Mouse (Mus musculus) brain, adult 2 months (tissue): ENCODE data around the gene Tnrc6b.
"Not testable (repeated sequence)": the region's sequence is repeated elsewhere in the genome, so short reads cannot be mapped to it uniquely, and the experiment has no call there.

Experiments used
- DNase-seq: peaks from one replicate; pipeline ENCODE4 v3.0.0; 2011; ENCODE audit warnings: low read depth, low spot score

Gene Tnrc6b

DNA sequence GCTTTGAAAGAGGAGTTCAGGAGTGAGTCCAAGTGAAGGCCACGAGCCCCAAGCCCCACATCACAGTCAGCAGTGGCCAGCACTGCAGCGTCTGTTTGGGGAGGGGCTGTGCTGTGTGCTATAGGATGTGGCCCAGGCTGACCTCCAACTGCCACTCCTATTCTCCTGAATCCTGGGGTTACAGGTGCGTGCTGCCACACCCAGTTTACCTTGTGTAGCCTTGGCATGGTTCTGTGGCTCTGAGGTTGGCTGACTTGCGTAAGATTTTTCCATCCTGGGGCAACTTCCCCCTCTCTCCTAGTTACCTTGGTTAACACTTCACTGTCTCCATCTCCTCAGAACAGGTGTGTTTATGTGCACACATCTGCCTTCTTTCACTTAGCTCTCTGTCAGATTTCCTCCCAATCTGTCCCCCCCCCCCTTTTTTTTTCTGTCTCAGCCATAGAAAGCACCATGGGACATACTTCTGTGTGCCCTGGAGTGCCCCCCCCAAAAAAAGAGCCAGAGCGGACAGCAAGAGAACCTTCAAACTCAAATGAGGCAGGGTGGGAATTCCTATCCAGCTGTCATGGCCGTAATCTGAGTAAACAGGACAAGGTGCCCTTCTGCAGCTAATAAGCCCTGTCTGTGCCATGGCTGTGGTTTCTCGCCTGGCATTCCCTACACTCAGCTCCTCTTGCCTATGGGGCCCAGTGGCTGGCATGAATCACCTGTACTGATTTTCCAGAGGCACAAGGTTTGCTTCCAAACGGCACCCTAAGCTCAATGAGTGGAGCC is 9.4 kb upstream of the Tnrc6b start:
- DNase-seq, result no peak

DNA sequence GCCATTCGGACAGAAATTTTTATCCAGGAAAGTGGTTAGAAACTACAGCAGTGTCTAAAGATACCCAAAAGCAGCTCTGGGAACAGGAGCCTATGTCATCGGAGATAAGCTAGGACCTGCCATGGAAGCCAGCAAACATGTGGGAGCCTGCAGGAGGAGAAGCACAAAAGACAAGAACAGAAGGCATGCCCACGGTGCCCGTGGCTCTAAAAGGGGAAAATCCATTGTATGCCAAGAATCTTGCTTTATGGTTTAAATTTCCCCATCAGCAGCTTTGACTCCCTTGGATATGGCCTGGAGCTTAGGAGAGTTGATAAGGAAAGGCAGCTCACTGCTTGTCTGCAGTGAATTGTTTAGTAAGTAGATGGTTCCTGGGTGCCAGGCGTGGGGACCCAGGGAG is 8.2 kb upstream of the Tnrc6b start:
- DNase-seq, result peak; percentile 60

DNA sequence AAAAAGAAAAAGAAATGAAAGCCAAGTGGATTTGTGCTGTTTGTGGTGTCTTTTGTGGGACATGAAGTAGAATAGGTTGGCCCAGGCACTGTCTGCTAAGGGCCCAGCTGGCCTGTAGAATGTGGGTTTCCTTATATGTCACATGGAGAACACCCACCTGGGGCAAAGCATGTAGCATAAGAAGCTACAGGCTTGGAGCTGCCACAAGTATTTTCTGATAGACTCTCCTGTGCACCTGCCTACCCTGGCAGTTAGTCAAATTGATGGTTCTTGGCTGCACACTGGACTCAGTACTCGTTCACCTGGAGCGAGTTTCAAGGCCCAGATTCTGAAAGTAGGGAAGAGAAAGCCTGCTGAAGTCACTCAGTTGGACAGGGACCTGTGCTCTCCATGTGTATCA is 7.6 kb upstream of the Tnrc6b start:
- DNase-seq, result peak; percentile 27

DNA sequence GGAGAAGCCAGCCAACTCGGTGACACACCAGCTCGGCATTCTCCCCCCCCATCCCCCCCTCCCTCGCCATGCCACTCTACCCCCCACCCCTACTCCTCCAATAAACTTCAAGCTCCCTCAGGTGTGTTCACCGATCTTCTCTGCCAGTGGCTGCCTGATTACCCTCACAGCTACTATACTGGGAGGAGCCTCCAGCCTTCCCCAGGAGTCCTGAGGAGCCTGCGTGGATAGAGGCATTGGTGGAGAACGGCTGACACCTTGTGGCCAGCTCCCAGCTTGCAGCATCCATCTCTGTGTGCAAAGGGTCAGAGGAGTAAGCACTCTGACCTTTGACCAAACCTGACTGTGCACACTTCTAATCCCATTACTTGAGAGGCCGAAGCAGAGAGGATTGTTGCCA is 6.8 kb upstream of the Tnrc6b start:
- DNase-seq, result peak; percentile 95

DNA sequence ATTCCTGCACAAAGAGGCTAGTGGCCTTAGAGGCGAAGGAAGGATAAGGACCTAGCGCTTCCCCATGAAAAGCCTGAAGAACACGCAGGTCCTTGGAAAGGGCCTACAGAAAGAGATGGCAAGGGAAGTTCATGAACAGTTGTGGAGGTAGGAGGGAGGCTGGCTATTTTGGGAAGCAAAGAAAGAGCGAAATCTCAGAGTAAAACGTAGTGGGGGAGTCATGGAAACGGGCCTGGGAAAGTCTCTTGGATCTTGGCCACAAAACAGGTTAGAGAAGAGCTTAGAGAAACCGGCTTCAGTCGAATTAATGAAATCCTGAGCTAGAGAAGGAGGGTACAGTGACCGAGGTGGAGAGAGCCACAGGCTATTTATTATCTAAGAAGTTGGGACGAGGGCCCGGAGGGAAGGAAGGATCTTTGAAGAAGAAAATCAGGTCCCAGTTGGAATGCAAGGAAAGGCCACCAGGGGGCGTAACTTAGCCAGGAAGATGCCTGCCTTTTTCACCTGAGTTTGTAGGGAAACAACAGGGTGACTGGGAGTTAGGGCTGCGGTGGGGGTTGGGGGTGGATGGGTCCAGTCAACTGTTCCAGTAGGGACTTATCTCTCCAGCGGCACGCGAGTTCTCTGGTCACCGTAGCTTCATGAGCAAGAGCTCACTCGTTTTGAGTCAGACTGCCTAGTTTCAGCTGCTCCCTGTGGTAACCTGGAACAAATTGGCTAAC is 5.1 kb upstream of the Tnrc6b start:
- DNase-seq, result peak; percentile 94

DNA sequence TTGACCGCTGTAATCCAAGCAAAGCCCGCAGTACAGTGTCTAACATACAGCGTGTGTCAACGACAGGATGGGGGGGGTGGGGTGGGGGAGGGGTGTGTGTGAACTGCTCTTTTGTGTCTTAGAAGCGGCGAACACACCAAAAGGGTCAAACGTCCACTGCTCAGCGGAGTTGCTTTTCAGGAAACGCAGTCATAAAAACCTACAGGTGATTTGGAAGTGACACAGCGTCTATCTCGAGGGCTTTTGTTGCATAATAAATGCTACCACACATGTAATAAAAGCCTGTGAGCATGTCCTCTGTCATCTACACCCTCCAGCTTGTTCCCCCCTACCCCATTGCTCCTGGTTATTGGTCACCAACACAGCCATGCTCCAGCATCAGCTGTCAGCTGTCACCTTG is 4.5 kb upstream of the Tnrc6b start:
- peak; percentile 14 for DNase-seq

DNA sequence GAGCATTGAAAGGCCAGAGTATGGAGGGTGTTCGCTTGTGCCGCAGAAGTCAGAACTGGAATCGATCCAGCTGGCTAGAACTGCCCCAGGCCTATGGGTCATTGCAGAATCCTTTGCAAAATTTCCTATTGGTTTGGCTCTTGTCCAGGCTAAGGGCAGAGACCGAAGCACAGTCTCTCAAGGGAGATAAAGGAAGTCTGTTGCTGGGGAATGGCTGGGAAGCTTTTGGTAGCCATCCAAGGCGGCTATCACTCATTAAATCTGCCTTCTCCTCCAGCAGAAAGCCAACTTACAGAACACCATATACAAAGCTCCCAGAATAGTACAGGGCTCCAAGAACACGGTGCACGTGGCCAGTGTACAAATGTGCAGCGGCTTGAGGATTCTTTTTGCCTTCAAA is 4.0 kb upstream of the Tnrc6b start:
- DNase-seq, result peak; percentile 73

DNA sequence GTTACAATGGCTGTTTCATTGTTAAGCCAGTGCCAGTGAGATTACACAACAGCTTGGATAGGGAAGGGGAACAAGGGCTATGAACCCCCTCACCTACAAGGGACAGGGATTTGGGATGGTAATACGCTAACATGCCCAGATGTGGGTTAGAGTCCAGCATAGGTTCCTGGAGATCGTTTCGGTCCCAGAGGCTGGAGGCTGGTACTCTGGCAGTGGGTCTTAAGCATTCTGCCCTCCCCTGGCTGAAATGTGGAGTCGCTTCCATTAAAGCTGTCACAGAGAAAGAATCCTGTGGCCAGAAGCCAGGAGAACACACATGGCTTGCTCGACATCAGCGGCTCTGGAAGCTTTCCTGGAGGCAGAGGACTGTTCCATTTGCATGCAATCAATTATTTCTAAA is 1.5 kb upstream of the Tnrc6b start:
- peak; percentile 88 for DNase-seq

DNA sequence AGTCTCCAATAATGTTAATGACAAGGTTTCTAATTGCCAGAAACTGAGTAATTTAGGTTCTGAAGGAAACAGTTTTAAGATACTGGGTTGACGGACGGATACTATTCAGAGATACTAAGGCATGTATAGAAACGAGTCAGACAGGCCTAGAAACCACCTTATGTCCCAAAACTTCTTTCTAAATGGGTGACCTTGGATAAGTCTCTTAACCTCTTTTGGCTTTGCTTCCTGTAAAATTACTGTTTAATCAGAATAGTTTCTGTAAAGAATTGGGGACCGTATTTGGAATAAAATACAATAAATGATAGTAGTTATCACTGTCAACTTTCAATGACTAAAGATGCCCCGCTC is 881 bp upstream of the Tnrc6b start:
- DNase-seq, result no peak

DNA sequence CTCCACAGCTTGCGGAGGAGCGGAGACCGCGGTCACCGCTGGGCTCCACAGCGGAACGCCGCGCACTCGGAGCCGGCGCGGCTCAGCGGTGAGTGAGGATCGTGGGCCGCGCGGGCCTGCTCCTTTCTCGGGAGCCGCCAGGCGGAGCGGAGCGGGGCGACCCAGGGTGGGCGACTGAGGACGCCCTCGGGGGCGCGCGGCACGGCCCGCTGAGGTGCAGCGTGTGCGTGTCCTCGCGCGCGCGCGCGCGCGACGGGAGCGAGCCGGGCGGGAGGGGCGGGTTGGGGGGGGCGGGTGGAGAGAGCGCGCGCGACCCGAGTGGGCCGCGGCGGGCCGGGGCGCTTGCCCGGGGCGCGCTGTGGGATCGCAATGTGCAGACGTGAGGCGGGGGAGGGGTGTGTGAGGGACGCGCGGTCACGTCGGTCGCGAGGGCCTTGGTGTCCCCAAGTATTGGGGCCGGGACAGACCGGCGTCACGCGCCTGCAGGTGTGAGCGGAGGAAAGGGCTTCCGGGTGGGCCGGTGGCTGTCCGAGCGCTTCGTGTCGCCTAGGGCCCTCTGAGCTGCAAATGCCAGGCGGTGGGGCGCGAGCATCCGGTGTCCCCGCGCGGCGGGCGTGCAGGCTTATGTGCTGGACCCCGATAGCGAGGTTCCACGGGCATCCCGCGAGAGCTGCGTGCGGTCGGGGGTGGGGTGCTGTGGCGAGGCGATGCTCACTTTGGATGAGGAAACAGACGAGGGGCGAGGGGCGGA is 463 bp downstream of the Tnrc6b start:
- peak; percentile 70 for DNase-seq

DNA sequence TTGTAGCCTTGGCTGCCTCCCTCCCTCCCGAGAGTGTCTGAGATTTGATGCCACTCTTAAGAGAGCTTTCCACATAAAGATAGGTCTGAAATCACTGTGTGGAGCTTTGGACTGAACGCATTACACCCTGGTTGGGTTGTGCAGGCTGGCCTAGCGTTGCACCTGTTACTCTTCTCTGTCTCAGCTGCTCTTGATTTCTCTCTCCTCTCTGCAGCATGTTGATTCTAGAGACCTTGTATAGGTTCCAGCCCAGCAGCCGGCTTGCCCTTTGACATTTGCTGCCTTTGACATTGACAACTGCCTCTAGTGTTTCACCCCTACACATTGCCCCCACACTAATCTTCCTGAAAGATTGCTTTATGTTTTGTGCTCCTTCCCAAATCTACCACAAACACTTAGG is 3.2 kb downstream of the Tnrc6b start:
- no peak for DNase-seq

DNA sequence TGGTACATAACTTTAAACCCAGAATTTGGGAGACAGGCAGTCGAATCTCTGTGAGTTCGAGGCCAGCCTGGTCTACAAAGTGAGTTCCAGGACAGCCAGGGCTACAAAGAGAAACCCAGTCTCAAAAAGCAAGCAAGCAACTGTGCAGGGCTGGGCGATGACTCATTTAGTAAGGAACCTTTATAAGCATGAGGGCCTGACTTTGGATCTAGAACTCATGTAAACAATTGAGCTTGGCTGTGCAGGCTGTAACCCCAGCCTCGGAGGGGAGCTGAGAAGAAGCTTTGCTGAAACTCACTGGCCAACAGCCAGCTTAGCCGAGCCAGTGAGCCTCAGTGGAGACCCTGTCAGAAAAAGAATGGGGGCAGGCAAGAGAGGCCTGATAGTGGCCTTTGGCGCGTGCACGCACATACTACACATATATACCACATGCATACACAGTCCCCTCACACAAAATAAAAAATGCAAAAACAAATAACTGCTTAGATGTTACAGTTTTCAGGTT is 5.6 kb downstream of the Tnrc6b start:
- no peak for DNase-seq

DNA sequence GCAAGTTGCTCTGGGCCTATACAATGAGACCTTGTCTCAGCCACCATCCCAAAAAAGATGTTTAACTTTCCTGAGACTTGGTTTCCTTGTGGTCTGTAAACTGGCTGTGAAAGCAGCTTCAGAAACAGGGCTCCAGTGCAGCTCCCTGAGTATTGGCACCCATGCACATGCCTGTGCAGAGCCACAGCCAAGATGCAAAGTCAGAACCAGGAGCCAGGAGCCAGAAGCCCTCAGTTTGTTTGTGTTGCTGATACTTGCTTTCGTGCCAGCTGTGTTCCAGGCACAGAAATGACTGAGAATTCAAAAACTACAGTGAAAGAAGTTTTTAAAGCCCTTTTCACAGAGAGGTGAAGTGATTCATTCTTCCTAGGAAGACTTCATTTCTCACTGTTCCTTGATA is 6.3 kb downstream of the Tnrc6b start:
- DNase-seq, result peak; percentile 55

DNA sequence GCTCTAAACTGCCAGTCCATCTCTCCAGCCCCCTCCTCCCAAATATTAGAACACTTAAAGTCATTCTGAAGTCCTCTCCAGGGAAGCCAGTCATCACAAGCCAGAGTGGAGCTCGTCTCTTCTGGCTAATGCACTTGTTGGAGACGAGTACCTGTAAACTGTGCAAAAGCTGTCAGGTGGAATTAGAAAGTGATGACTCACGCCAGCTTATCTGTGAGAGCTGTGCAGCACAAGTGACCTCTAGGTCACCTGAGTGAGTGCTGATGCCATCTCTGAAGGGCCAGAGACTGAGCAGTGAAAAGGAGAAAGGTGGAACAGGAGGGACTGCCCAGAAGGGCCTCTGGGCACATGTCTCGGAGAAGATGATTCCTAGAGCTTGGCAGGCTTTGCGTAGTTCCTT is 9.1 kb downstream of the Tnrc6b start:
- DNase-seq, result peak; percentile 25

DNA sequence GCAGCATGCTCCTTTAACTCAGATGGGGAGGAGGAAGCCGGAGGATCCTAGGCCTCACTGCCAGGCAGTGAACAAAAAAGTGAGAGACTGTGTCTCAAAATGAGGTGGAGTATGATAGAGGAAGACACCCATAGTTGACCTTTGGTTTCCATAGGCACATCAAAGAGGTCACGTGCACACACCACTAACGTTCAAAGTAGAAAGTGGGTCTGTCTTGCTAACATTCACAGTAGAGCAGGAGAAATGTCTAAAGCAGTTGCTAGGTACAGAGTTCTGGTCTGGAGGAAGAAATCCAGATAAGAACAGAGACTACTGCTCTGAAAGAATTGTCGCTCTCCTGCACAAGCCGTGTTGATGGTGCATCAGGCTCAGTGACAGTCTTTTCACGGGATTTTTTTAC is 10.7 kb downstream of the Tnrc6b start:
- no peak for DNase-seq

DNA sequence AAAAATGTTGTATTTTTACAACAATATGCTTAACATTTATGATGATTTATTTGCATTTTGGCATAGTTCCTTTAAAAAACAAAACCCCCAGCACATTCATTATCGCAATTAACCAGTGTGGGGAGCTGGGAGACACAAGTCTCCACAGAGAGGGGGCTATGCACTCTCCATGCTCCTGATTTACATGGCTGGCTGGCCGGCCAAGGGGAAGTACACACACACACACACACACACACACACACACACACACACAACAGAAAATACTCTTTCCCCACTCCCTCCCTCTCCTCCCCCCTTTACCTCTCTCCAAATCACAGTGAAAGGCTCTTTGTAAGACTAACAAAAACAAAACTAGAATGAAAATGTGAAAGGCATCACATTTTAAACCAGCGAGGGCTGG is 11.3 kb downstream of the Tnrc6b start:
- peak; percentile 25 for DNase-seq

DNA sequence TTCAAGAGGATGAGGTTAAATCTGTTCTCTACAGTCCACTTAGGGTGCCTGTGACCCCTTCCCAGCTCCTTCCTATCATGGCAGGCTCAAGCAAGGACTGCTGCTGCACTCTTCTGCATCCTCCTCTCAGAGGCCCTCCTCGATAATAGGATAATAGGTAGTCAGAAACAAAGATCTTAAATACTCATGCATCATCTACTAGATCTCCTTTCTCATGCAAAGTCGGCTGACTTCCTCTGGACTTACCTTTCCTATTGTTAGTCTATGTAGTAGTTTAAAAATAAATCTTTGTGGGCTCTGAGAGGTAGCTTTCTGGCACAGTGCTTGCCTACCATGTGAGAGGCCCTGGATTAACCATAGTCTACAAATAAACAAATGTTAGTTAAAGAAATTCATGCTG is 18.4 kb downstream of the Tnrc6b start:
- no peak for DNase-seq

DNA sequence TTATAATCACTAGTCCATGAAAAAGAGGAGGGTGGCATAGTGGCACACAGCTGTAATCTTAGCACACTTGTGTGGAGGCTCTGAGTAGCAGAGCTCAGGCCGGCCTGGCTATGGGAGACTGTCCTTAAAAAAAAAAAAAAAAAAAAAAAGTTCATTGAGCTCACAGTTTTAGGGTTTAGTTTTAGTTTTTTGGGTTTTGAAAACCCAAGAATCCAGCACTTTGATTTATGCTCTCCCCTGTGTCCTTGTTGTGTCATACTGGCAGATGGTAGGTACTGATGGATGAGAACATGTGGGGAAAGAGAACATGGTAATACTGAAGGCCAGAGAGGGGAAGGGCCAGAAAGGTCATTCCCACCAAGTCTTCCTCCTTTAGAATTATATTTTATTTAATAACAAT is 19.9 kb downstream of the Tnrc6b start:
- no peak for DNase-seq

DNA sequence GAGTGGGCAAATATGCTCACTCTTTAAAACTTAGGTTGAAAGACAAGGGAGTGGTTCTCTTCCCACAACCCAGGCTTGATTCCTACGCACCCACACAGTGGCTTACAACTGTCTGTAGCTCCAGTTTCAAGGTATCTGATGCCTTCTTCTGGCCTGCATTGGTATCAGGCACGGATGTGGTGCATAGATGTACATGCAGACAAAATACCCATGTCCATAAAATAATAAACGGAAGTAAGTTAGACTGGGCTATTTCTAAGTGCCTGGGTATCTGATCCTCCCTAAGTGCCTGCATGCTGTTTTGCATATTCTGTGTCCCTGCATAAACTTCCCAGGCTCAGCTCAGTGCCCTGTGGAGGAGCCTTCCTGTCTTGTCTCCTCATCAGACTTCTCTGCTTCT is 20.4 kb downstream of the Tnrc6b start:
- DNase-seq, result no peak

DNA sequence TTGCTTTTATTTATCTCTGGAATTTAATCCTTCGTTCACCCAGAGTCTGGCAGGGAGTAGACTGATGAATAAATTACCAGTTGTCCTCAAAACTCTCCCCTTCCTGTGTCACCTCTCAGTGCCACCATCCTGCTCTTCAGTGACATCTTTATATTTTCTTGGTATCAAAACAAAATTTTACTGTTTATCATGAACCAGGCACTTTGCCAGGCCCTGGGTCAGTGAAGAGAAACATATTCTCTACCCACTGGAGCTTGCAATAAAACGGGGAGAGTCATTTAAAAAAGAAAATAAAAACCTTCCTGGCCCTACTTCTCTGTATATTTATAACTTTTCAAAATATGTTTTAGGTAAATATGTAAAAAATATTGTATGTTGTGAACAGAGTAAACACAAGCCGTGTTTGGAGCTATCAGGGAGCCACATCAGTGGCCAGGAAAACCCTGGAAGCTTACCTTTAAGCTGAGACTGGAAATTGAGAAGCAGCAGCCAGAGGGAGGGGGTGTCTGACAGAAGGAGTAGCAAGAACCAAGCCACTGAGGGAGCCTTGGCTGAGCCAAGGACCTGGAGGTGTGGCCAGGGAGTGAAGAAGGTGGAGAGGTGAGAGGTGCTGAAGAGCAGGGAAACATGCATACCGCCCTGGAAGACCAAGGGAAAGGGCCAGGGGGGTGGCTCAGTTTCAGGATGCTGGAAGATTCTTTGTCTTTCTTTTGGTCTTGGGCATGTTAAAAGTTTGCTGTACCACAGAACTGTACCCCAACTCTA is 21.3 kb downstream of the Tnrc6b start:
- peak; percentile 25 for DNase-seq

DNA sequence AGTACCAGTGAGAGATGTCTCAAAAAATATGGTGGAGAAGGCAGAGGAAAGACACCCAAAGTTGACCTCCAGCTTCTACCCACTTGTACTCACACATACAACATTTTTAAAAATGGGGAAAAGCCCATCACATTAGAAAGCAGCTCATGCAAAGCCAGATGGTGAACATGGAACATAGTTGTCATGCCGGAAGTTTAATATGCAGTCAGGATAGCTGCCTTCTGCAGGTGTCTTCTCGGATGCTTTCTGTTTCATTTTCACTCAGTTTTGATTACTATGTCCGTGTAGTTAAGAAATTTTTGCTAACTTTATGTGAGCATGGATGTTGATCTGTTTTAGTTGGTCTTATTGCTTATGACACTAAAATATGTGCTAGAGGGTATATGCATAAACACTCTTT is 24.2 kb downstream of the Tnrc6b start:
- DNase-seq, result no peak

DNA sequence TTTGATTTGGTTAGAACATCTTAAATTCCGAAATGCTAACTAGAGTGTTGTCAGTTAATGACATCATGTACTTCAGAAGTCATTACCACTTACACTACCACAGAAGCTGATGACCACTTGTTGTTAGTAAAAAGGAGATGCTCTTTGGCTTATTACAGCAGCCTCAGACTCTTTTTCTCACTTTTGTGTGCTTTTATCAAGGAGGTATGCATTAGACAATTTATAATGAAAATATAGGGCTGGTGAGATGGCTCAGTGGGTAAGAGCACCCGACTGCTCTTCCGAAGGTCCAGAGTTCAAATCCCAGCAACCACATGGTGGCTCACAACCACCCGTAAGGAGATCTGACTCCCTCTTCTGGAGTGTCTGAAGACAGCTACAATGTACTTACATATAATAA is 24.6 kb downstream of the Tnrc6b start:
- not testable (repeated sequence) for DNase-seq
